Mouse (Mus musculus): Measurements from ENCODE around the gene 0610037L13Rik.

Gene 0610037L13Rik

GRCm38 (mm10) chr4:107921152-107921695 is 31.6 kb downstream of the 0610037L13Rik start:
- DNase-seq: peak; percentile 8

GRCm38 (mm10) chr4:107921952-107922351 is 32.3 kb downstream of the 0610037L13Rik start:
- peak; percentile 34 for DNase-seq

- DNase-seq: peak; percentile 99
Measured at GRCm38 (mm10) chr4:107923145-107923802, 33.7 kb downstream of the 0610037L13Rik start, which contains the start of gene Cpt2. Gene Cpt2 (minus strand): TSS chr4:107923610.

GRCm38 (mm10) chr4:107923803-107924194 is 34.2 kb downstream of the 0610037L13Rik start:
- no peak for DNase-seq

GRCm38 (mm10) chr4:107928269-107928668 is 38.7 kb downstream of the 0610037L13Rik start:
- DNase-seq: no peak

- no peak for DNase-seq
Measured at GRCm38 (mm10) chr4:107928726-107929125, 39.1 kb downstream of the 0610037L13Rik start.

- no peak for DNase-seq
Measured at GRCm38 (mm10) chr4:107931453-107931852, 41.8 kb downstream of the 0610037L13Rik start.

GRCm38 (mm10) chr4:107933239-107933638 is 43.6 kb downstream of the 0610037L13Rik start:
- DNase-seq: no peak

GRCm38 (mm10) chr4:107935254-107935653 is 45.6 kb downstream of the 0610037L13Rik start:
- DNase-seq: no peak

- peak; percentile 67 for DNase-seq
Measured at GRCm38 (mm10) chr4:107937338-107937737, 47.7 kb downstream of the 0610037L13Rik start.

GRCm38 (mm10) chr4:107938124-107938523 is 48.5 kb downstream of the 0610037L13Rik start:
- no peak for DNase-seq

GRCm38 (mm10) chr4:107942741-107943140 is 53.1 kb downstream of the 0610037L13Rik start:
- DNase-seq: no peak

- no peak for DNase-seq
Measured at GRCm38 (mm10) chr4:107944141-107944540, 54.5 kb downstream of the 0610037L13Rik start.

Measured in liver (tissue).